Mouse (Mus musculus): ENCODE results near the gene Ubb. TPM values are rescaled to one million over a fixed set of nuclear protein-coding genes. Genes with fewer than 3 reads are reported as not detected.
A peak's percentile ranks its signal among the peaks of the same experiment; 100 is the strongest.

Ubb gene
- polyA plus RNA-seq, 1 experiment from 2014 or later, result 3,072 TPM

DNA sequence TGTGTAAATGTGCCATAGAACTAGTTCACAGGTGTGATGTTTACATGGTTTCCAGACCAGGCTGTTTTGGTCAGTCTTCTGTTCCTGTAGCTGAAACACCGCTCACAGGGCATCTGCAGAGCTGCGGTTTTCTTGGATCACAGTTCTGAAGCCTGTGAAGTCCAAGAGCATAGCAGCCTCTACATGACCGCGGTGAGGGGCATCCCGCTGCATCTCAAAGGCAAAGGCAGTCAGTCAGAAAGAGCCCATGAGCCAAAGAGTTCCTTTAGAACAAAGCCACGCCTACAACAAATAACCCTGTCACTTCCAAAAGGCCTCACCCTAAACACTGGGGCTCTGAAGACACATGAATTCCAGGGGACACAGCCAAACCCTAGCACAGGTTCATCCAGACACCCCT lies 37.7 kb upstream of the Ubb start:
- no peak overlapping the region for H3K4me2 ChIP-seq (ENCODE audit: low read depth, low read length)
- no peak overlapping the region for H3K9ac ChIP-seq (ENCODE audit: low read depth, low read length)
- no peaks in the 10 kb centered on the region for H3K27me3 ChIP-seq (replicated peaks; ENCODE audit: control insufficient read depth, insufficient read depth, low read length)
- no peaks in the 10 kb centered on the region for H3K9me3 ChIP-seq (ENCODE audit: control insufficient read depth, low read length)
- no peak for DNase-seq (ENCODE audit: low spot score)
- no peak overlapping the region for H3K27ac ChIP-seq (replicated peaks; ENCODE audit: low read depth, low read length)
- no peaks in the 10 kb centered on the region for H3K4me1 ChIP-seq (ENCODE audit: control insufficient read depth, insufficient read depth, low read length)
- ATAC-seq (ENCODE audit: low read depth), result no peak
- no peaks in the 10 kb centered on the region for H3K36me3 ChIP-seq (ENCODE audit: control insufficient read depth, insufficient read depth, low read length)
- no peak overlapping the region for H3K4me3 ChIP-seq (ENCODE audit: low read depth, low read length)
- WGBS, result 78% methylated on average over 6 of the region's 6 CpGs

DNA sequence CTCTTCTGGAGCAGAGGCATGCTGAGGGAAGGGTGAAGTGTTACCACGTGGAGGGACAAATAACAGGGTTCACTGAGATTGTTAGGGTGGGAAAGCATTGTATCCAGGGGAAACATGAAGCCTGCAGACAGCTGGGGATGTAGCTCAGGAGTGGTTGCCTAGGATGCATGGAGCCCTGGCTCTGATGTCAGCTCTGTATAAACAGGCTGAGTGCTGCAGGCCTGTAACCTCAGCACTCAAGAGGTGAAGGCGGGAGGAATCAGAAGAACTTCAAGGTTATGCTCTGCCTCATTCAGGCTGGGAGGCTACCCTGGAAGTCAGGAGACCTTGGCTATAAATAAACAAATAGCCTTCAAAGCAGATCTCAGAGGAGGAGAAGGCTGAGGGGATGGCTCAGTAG lies 32.0 kb upstream of the Ubb start:
- ATAC-seq (ENCODE audit: low read depth), result no peak
- Histone ChIP-seq H3K27me3 (replicated peaks; ENCODE audit: control insufficient read depth, insufficient read depth, low read length) (no peaks in the 10 kb centered on the region), H3K27ac (replicated peaks; ENCODE audit: low read depth, low read length) (no peak overlapping the region), H3K9me3 (ENCODE audit: control insufficient read depth, low read length) (no peaks in the 10 kb centered on the region), H3K36me3 (ENCODE audit: control insufficient read depth, insufficient read depth, low read length) (no peaks in the 10 kb centered on the region), H3K4me2 (ENCODE audit: low read depth, low read length) (no peak overlapping the region), H3K4me1 (ENCODE audit: control insufficient read depth, insufficient read depth, low read length) (peaks cover 3% of the 10 kb centered on the region; the same call in 1 of the 2 replicates), H3K9ac (ENCODE audit: low read depth, low read length) (no peak overlapping the region), H3K4me3 (ENCODE audit: low read depth, low read length) (no peak overlapping the region)
- DNase-seq (ENCODE audit: low spot score), result peak; percentile 50
- WGBS, result 24% methylated on average over 2 of the region's 2 CpGs

DNA sequence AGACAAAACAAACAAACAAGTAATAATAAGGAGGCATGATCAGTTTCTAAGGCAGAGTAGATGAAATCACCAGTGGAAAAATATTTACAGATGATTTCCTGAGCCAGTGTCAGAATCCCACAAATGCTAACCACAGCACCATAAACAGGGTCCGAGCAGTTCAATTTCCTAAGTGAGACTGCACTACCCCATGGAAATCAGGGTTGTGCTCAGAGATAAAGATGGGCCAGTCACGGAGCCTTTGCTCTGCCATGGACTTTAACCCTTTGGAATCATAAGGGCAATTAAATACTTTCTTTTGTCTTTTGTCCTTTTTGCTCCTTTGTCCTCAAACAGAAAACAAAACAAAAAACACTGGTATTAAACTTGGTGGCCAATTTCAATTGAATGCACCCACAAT lies 28.7 kb upstream of the Ubb start:
- WGBS, result 69% methylated on average over 2 of the region's 2 CpGs
- Histone ChIP-seq H3K27me3 (replicated peaks; ENCODE audit: control insufficient read depth, insufficient read depth, low read length) (no peaks in the 10 kb centered on the region), H3K9me3 (ENCODE audit: control insufficient read depth, low read length) (no peaks in the 10 kb centered on the region), H3K27ac (replicated peaks; ENCODE audit: low read depth, low read length) (no peak overlapping the region), H3K36me3 (ENCODE audit: control insufficient read depth, insufficient read depth, low read length) (peaks cover 6% of the 10 kb centered on the region; the same call in 1 of the 2 replicates), H3K4me2 (ENCODE audit: low read depth, low read length) (no peak overlapping the region), H3K9ac (ENCODE audit: low read depth, low read length) (no peak overlapping the region), H3K4me1 (ENCODE audit: control insufficient read depth, insufficient read depth, low read length) (peaks cover 8% of the 10 kb centered on the region; the same call in 1 of the 2 replicates), H3K4me3 (ENCODE audit: low read depth, low read length) (no peak overlapping the region)
- ATAC-seq (ENCODE audit: low read depth) (no peak), DNase-seq (ENCODE audit: low spot score) (no peak)

DNA sequence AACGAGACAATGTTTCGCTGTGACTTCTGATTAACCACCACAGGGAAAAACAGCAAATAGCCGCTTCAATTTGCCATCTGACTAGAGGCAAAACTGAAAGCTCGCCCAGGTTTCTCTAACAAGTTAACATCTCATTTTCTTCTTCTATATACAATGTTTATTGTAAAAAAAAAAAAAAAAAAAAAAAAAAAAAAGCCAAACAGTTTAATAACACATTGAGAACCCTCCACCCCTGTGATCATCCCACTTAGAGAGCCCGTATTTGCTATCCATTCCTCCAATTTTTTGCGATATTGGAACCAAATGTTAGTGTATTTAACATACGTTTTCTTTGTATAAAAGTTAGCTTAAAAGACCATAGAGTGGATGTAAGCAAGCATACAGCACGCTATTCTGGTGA lies 13.9 kb upstream of the Ubb start:
- peak overlapping the region; percentile 91 for H3K4me2 ChIP-seq (ENCODE audit: low read depth, low read length)
- H3K4me3 ChIP-seq (ENCODE audit: low read depth, low read length), result peak overlapping the region; percentile 82; the same call in 1 of the 2 replicates
- 69% methylated on average over 8 of the region's 8 CpGs for WGBS
- no peak overlapping the region for H3K27ac ChIP-seq (replicated peaks; ENCODE audit: low read depth, low read length)
- DNase-seq (ENCODE audit: low spot score), result no peak
- no peak for ATAC-seq (ENCODE audit: low read depth)
- H3K9me3 ChIP-seq (ENCODE audit: control insufficient read depth, low read length), result no peaks in the 10 kb centered on the region
- 0 out of 2 replicates have a peak, but pooled peaks cover 5% of the 10 kb centered on the region for H3K36me3 ChIP-seq (ENCODE audit: control insufficient read depth, insufficient read depth, low read length)
- no peaks in the 10 kb centered on the region for H3K4me1 ChIP-seq (ENCODE audit: control insufficient read depth, insufficient read depth, low read length)
- peaks cover 10% of the 10 kb centered on the region; the same call in 1 of the 2 replicates for H3K27me3 ChIP-seq (replicated peaks; ENCODE audit: control insufficient read depth, insufficient read depth, low read length)
- H3K9ac ChIP-seq (ENCODE audit: low read depth, low read length), result no peak overlapping the region

DNA sequence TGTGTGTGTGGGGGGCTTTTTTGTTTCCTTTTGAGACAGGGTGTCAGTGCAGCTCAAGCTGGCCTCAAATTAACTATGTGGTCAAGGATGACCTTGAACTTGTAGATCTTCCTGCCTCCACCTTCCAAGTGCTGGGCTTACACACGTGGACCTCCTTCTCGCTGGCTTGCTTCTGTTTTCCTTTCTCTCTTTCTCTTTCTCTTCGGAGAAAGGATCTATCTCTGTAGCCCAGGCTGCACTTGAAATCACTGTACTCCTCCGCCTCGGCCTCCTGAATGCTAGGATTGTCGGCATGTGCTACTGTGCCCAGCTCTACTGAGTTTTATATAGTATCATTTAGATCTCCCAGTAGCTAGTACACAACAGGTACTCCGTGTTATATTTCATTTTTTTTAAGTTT lies 13.4 kb upstream of the Ubb start:
- H3K27ac ChIP-seq (replicated peaks; ENCODE audit: low read depth, low read length), result no peak overlapping the region
- 0 out of 2 replicates have a peak overlapping the region, but pooled peaks have one; percentile 20 for H3K9ac ChIP-seq (ENCODE audit: low read depth, low read length)
- H3K4me2 ChIP-seq (ENCODE audit: low read depth, low read length), result peak overlapping the region; percentile 91
- H3K27me3 ChIP-seq (replicated peaks; ENCODE audit: control insufficient read depth, insufficient read depth, low read length), result peaks cover 10% of the 10 kb centered on the region; the same call in 1 of the 2 replicates
- ATAC-seq (ENCODE audit: low read depth), result no peak
- H3K4me1 ChIP-seq (ENCODE audit: control insufficient read depth, insufficient read depth, low read length), result no peaks in the 10 kb centered on the region
- no peaks in the 10 kb centered on the region for H3K9me3 ChIP-seq (ENCODE audit: control insufficient read depth, low read length)
- WGBS, result 31% methylated on average over 7 of the region's 7 CpGs
- peak; percentile 14 for DNase-seq (ENCODE audit: low spot score)
- H3K4me3 ChIP-seq (ENCODE audit: low read depth, low read length), result peak overlapping the region; percentile 82
- H3K36me3 ChIP-seq (ENCODE audit: control insufficient read depth, insufficient read depth, low read length), result 0 out of 2 replicates have a peak, but pooled peaks cover 5% of the 10 kb centered on the region

DNA sequence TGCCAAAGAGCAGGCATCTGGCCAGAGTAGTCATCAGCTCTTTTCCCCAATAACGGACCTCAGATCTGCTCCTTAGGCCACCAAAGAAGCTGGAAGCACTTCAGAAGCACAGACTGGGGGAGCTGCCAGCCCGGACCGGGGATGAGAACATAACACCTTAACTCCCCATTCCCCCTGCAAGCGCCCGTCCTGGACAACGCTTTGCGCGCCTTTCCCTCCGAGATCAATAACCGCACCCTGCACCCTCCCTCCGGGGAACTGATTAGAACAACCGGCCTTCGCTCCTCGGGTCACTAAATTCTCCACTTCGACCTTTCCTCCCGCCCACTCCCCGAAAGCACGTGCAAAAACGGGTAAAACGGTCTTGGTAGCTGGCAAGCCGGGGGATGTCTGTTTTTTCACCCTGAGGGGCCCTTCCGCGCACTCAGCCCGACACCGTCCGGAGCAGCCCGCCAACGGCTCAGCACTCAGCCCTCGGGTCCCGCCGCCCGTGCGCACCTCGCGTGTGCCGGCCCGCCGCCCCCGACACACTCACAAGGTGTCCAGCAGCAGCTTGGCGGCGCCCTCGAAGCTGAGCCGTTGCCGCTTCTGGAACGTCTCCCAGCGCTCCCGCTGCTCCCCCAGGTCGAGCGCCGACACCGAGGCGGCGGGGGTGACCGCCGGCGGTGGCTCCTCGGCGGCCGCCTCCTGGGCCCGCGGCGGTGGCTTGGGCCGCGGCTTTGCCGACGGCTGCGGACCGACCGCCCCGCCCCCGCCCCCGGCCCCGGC lies 12.5 kb upstream of the Ubb start:
- 0% methylated on average over 50 of the region's 73 CpGs for WGBS
- DNase-seq (ENCODE audit: low spot score) (peak; percentile 61), ATAC-seq (ENCODE audit: low read depth) (peak; percentile 83)
- H3K36me3 ChIP-seq (ENCODE audit: control insufficient read depth, insufficient read depth, low read length), result 0 out of 2 replicates have a peak, but pooled peaks cover 2% of the 10 kb centered on the region
- peak overlapping the region; percentile 82 for H3K4me3 ChIP-seq (ENCODE audit: low read depth, low read length)
- no peaks in the 10 kb centered on the region for H3K9me3 ChIP-seq (ENCODE audit: control insufficient read depth, low read length)
- H3K27me3 ChIP-seq (replicated peaks; ENCODE audit: control insufficient read depth, insufficient read depth, low read length), result peaks cover 10% of the 10 kb centered on the region; the same call in 1 of the 2 replicates
- no peaks in the 10 kb centered on the region for H3K4me1 ChIP-seq (ENCODE audit: control insufficient read depth, insufficient read depth, low read length)
- H3K9ac ChIP-seq (ENCODE audit: low read depth, low read length), result peak overlapping the region; percentile 92
- peak overlapping the region; percentile 91 for H3K4me2 ChIP-seq (ENCODE audit: low read depth, low read length)
- H3K27ac ChIP-seq (replicated peaks; ENCODE audit: low read depth, low read length), result peak overlapping the region; percentile 44

DNA sequence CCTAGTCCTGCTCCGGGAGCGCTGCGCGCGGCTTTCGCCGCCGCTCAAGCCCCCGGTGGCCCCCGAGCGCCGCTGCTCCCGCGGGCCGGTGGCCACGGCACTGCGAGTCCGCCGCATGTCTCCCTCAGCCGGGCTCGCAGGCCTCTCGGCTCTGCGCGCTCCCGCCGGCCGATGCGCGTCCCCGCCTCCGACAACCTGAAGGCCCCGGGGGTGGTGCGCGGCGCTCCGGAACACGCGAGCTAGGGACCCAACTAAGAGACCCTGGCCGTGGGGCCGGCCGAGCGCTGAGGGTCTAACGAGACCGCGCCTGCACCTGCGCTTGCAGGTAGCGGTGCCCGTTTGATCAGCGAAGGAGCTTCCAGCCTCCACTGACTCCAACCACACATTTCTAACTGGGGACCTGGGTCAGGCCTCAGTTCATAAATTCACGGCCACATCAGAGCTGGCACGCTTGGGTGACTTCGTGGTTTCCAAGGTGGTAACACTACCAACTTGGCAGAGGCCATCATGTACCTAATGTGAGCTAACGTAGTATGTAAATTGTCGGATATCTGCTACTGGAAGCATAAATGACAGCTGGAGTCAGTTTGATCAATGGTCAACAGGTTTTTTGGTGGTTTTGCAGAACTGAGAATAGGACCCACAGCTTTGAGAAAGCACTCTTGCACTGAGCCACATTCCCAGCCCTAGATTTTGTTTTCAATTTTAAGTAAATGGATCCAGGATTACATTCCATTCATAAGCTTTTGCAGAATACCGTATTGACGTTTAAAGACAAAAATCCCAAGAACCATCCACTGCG lies 11.7 kb upstream of the Ubb start, which contains the start of gene Cenpv:
Cenpv (minus strand) TSS at position 173 of the 802 bp plus-strand sequence.
- no peaks in the 10 kb centered on the region for H3K36me3 ChIP-seq (ENCODE audit: control insufficient read depth, insufficient read depth, low read length)
- H3K9ac ChIP-seq (ENCODE audit: low read depth, low read length), result peak within 1 kb of the TSS; percentile 92
- ATAC-seq (ENCODE audit: low read depth) (peak; percentile 77), DNase-seq (ENCODE audit: low spot score) (peak; percentile 70)
- 7% methylated on average over 30 of the region's 57 CpGs for WGBS
- H3K4me2 ChIP-seq (ENCODE audit: low read depth, low read length), result peak within 1 kb of the TSS; percentile 91
- H3K9me3 ChIP-seq (ENCODE audit: control insufficient read depth, low read length), result no peaks in the 10 kb centered on the region
- H3K4me1 ChIP-seq (ENCODE audit: control insufficient read depth, insufficient read depth, low read length), result no peaks in the 10 kb centered on the region
- peak within 1 kb of the TSS; percentile 82 for H3K4me3 ChIP-seq (ENCODE audit: low read depth, low read length)
- peaks cover 10% of the 10 kb centered on the region; the same call in 1 of the 2 replicates for H3K27me3 ChIP-seq (replicated peaks; ENCODE audit: control insufficient read depth, insufficient read depth, low read length)
- H3K27ac ChIP-seq (replicated peaks; ENCODE audit: low read depth, low read length), result peak within 1 kb of the TSS; percentile 44

DNA sequence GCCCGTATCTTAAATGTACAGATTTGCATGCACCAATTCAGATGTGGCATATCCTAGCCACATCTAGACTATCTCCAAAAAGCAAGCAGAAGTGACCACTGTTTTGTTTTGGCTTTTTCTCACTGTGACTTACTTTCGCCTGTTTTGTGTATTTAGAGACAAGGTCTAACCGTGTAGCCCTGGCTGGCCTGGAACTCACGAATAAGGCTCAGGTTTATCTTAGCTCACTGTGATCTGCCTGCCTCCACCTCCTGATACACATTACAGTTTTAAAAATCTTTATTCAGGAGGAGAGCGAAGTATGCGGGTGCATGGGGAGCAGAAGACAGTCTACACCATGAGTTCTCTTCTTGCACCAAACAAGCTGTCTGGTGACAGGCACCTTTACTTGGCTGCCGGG lies 10.8 kb upstream of the Ubb start:
- Histone ChIP-seq H3K9ac (ENCODE audit: low read depth, low read length) (no peak overlapping the region), H3K9me3 (ENCODE audit: control insufficient read depth, low read length) (no peaks in the 10 kb centered on the region), H3K4me2 (ENCODE audit: low read depth, low read length) (no peak overlapping the region), H3K27me3 (replicated peaks; ENCODE audit: control insufficient read depth, insufficient read depth, low read length) (peaks cover 10% of the 10 kb centered on the region; the same call in 1 of the 2 replicates), H3K27ac (replicated peaks; ENCODE audit: low read depth, low read length) (no peak overlapping the region), H3K4me1 (ENCODE audit: control insufficient read depth, insufficient read depth, low read length) (no peaks in the 10 kb centered on the region), H3K36me3 (ENCODE audit: control insufficient read depth, insufficient read depth, low read length) (no peaks in the 10 kb centered on the region), H3K4me3 (ENCODE audit: low read depth, low read length) (no peak overlapping the region)
- WGBS, result 77% methylated on average over 7 of the region's 7 CpGs
- ATAC-seq (ENCODE audit: low read depth) (no peak), DNase-seq (ENCODE audit: low spot score) (no peak)
